Mouse (Mus musculus) regulatory T cell (primary cell): ENCODE results near the gene Ppp1r9a.

Experiments used
- in situ Hi-C: fragments of 300-600 bp; cut with MboI, MseI; formaldehyde crosslinking; loops from one replicate; pipeline ENCODE4 v1.15.1; 2025; ENCODE audit warnings: high pct_unique_total_duplicates

Ppp1r9a gene

DNA sequence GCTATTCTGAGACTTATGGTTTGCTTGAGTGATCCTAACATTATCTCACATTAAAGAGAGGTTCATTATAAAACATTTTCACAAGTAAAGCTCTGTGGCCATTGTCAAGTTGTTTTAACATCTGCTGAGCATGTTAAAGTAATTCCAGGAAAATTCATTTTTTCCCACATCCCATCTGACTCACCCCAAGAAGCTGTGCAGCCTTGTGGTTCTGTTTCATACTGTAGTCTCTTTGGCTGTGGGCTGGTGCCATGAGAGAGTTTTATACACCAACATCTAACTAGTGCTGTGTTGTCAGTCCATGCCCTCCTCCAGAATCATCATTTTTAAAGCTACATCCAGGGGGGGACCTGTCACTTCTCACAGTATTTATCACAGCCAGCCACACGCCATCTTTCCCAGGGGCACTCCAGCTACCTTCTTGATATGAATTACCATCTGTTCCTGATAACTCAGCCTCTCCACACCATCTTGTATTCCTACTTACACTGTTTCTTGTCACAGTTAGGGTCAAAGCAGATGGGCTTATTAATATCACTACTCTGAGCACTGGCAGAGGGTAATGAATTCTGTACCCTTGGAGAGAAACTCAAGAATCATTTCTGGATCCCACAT lies 252.7 kb downstream of the Ppp1r9a start:
- in situ Hi-C loops = no loop called here

DNA sequence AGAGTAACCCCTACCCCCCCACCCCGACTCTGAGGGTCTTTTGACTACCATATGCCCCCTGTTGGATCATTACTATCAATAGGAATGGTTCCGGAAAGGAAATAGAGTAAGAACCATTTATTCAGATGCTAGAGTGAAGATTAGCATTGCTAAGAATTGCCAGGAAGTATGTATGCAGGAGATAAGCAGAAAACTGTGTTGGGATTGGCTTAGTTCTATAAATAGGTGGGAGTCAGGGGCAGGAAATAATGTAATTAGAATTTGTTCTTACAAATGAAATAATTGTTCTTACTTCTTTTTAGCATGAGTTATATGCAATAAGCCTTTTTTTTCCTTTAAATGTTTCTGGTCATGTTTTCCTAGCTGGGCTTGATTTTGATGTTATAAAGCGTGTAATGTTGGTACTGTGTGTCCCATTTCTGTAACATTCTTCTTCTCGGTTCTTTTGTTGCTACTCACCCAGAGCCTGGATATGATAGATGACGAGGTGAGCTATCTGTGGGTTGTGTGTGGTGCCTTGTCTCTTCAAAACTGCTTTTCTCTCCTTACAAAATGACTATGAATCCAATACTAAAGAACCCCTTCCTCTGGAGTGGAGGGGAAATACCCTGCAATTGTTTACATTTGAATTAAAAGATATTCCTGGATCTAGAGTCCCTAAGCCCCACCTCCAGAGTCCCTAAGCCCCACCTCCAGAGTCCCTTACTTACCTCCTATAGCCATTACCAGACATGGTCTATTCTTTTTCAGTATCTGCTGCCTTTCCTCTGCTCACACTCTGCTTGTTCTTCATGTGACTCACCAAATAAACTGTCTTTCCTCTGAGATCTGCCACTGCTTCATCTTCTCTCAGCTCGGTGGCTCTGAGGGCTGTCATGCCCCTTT lies 254.1 kb downstream of the Ppp1r9a start:
- in situ Hi-C loops = no loop called here

DNA sequence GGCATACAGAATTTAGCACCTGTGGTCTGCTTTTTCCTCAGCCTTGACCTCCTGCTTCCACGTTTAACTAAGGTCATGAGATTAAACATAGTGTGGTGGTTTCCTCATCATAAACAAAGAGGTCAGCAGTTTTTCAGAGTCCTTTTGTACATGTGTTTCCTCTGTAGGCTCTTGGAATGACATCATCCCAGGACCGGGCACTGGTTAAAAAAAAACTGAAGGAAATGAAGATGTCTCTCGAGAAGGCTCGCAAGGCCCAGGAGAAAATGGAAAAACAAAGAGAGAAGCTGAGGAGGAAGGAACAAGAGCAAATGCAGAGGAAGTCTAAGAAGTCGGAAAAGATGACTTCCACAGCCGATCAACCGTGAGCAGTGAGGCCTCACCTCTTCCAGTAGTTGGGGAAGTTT lies 256.7 kb downstream of the Ppp1r9a start:
- in situ Hi-C loops = no loop called here

DNA sequence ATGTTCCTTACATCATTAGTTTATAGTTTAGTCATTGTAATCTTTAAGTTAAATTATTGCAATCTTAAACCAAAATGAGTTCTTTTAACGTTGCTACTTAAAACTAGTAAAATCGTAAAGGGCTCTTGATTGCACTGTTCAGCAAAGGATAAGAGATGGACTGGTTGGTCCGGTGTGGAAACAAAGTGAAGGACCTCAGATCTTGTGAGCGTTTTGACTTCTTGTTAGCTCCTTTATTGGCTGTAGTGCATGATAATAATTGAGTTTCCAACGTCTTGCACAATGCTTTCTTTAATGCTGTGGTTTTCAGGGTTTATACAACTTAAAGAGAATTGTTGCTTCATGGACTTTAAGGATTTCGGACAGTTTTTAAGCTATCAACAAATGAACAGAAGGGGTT lies 259.3 kb downstream of the Ppp1r9a start:
- in situ Hi-C loops = no loop called here

DNA sequence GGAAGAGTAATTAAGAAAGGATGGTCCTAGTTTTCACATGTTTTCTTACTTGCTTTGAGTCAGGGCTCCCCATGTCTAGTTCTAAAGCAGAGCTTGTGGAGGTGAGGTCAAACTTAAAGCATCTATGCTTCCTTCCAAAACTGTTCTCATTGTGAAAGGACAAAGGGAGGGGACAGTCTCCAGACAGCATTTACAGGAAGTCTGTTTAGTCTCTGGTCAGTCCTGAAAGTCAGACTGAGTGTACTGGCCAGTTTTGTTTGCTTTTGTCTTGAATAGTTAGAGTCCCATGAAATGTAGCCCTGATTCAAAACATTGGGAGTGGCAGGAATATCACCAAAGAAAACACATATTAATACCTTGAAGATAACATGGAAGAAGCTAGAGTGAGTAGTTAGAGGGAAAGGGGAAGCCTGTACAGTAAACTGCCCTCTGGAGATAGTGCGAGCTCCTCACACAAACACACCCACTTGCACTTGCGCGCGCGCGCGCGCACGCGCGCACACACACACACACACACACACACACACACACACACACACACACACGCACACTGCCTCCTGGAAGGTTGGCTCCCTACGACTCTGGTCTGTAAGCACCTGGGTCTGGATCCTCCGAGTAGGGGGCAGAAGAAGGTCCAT lies 260.9 kb downstream of the Ppp1r9a start:
- in situ Hi-C loops = no loop called here

DNA sequence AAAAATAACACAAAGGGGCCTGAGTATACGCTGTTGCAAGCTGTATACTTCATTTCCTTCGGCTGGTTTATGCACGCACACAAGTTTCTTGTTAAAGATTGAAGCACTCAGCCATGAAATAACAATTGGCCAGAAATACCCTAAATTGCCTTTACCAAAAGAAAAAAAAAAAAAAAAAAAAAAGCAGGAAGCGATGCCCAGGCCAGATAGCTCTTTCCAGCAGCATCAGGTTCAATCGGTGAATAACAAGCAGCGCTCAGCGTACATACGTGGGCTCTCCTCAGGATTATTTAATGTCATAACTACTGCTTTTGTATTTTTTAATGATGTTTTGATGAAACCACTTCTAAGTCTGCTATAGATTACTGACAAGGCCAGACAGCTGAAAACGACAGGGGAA lies 262.1 kb downstream of the Ppp1r9a start:
- in situ Hi-C loops = no loop called here

DNA sequence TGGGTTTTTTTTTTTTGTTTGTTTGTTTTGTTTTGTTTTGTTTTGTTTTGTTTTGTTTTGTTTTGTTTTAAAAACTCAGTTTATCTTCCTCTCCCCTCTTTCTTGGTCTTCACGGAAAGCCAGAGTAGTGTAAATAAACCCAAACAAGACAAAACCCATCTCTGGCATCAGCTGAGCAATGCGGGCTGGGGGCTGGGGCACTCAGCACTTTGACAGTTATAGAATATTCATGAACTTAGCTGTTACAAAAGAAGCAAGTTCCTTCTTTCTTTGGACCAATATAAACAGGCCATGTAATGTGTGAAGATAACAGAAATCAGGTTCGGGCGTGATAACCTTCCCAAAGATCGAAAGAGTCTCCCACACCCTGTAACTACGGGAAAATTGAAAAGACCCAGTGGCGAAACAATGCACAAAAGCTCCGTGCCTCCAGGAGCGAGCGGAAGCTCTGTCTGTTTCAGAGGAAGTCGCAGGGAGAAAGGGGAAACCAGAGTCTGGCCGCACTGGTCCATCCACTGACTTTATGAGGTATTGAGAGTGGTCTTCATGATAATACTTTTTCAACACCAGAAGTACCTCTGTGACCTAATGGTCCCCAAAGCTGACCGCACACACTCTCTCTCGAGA lies 264.4 kb downstream of the Ppp1r9a start:
- in situ Hi-C loops = no loop called here

DNA sequence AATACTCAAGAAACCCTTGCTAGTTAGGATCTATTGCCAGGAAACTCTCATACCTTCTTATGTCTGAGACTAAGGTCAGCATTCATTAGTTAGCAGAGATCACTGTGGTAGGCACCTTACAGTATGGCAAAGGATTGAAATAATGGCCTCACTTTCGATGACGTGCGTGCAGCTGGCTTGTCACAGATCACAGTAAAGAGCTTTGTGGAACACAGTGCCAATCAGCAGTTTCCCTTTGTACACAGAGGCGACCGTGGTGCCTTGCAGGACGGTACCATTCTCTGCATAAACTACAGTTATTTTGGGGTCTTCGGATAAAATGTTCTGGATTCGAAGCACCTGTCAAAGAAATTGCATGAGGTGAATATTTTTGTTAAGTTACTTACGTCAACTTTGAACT lies 265.4 kb downstream of the Ppp1r9a start:
- in situ Hi-C loops = no loop called here

DNA sequence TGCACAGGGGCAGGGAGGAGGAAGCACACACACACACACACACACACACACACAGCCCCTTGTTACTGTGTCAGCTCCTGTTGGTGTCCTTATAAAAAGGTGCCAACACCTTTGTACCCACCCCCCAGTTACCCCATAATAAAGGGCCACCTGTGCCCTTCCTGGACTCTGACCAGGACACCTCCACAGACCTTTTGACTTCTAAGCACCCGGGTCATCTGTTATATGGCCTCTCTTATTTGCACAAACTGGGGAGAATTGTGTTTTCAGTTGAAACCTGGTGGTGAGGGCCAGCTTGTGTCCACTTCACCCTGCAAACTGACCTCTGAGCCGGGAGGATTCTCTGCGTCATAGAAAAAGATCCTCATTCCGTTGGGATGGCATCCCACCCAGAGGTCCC lies 268.7 kb downstream of the Ppp1r9a start:
- in situ Hi-C loops = no loop called here

DNA sequence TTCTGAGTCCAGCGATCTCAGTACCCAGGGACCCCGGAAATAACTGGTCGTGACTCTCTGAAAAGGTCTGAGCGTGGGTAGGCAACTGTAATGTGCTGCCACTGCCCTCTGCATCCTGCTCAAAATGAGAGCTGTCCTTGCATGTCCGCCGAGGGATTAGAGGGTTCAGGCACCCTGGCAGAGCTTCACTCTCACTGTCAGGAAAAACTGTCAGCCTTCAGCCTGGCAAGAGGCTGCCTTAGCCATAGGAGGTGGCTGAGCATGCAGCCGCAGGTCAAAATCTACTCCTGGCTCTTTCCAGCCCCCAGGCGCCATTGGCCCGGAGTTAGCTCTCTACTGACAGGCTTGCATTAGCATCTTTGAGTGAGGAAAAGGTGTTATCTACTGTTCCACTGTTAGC lies 269.9 kb downstream of the Ppp1r9a start:
- in situ Hi-C loops = no loop called here

DNA sequence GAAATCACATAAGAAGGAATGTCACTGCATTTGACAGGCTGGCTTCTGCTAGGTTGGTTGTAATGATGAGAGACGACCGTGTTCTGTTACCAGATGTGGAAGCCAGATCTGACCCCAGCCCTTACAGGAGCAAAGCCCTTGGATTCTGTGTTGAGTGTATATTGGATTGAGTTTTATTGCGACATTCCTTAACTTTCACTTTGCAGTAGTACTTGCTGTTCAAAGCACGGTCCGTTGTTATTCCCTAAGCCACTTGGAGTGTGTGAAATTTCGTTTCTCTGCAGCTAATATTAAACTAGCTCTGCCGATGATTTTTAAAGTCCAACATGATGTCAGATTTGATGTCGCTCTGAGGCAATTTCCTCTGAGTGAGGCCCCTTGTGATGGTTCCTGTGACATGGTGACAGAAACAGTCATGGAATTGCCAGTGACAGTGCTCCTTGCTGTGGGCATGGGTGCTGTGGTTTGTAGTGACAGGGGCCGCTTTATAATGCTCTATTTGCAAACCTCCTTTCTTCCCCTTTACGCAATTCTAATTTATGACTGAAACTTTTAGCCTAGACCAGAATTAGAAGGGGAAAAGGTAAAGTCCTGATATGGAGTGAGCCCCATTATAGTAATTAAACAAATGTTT lies 271.6 kb downstream of the Ppp1r9a start:
- in situ Hi-C loops = no loop called here

DNA sequence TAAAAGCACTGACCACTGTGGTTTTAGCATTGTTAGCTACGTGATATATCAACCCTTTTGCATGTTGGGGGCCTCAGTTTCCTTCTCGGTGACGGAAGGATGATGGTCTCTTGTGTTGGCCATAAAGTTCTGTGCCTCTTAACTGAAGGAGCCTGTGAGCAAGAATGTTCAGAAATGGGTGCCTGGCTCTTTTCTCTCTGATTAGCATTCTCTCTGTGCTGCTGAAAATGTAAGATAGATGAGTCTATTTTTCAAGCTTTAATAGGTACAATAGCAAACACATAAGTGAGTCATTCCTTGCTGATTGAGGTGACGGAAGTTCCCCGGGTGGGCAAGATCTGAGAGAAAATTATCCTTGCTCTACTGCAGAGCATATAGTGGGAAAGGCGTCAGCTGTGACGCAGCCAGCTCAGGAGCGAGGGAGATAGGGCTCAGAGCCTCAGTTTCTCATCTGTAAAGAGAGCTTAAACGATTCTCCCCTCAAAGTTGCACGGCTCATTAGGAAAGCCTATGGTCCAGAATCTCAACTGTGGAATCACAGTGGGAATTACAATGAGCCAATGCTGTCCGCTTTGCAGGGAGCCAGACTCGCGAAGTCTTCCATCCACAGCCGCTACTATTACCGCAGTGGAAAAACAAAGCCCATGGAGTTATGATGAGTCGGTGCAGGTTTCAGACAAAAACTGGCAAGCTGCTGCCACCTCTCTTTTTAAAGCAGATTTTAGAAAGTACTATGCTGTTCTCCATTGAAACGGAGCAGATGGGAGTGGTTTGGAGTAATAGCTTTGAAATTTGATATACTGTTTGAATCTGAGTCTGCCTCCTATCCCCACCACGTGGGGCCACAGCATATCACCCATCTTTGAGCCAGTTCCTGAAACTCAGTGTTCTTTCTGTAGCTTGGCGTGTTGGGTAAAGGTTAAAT lies 275.5 kb downstream of the Ppp1r9a start:
- in situ Hi-C loops = no loop called here

DNA sequence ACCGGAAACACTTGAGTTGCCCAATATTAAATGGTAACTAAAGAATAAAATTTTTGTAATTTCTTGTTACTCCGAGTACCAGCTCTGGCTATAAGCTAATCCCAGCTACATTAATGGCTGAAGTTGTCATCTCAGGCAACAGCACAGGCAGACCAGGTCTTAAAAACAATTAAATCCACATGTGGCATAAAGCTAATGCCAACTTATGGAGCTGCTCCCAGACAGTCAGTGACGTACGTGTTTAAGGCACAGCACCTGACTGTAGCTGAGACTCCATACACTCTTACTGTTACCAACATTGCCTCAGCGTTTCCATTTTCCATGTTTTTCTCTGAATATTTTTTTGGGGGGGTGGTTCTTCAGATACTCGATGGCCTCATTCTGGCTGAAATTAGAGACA lies 276.5 kb downstream of the Ppp1r9a start:
- in situ Hi-C loops = no loop called here

DNA sequence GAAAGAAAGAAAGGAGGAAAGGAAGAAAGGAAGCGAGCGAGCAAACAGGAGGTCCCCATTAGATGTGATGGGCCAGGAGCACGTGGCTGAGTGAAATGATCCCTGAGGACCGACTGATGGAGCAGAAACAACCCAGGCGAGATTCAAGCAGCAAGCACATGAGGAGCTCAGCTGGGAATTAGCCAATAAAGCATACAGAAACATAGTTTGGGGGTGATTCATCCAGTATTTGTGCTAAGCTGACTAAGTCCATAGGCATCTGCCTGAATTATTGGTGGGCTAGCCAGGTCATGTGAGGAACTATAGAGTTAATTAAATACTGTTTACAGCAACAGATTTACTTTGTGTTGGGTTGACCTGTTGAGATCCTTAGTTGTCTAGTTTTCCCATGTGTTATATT lies 277.9 kb downstream of the Ppp1r9a start:
- in situ Hi-C loops = no loop called here

DNA sequence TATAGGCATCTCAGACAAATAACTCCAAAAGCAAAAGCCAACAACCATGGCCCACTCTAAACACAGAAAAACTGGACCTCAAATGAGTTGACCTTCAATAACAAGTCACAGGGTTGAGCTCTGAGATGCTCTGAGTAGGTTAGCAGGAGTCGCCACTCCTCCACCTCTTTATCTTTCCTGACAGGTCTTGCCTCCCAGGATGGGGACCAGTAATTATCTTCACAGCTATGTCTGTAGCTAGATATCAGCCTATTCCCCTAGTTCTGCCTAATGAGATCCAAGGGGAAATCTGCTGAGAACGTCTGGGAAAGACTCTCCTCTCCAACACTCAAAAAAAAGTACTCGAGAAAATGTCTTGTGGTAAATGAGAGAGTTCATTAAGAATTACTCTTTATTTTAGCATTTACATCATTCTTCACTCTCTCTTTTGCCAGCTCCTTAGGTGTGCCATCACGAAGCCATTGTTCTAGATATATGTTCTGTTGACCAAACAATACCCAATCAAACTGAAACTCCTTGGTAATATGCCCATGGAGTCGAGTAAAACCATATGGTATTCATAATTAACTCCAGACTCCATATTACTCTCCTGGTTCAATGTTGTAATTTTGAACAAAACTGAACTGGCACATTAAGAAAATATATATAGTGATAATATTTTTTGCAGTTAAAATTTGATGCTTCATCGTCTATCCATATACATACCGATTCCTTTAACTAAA lies 283.7 kb downstream of the Ppp1r9a start:
- in situ Hi-C loops = no loop called here

DNA sequence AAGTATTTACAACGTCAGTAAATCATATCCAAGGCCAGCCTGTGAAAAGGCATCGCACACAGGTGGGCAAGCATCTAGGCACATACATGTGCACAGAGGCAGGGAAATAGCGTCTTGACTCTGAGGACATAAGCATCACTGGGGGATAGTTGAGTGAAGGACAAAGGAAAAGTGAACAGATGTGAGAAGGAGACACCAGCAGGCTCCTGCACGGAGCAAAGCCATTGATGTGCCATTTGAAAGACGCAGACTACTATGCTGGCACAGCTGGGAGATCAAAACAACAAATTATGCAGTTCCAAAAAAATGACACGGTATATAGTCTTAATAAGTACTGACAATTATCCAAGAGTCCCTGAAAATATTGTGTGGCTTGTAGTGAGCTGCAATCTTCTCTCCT lies 284.9 kb downstream of the Ppp1r9a start:
- in situ Hi-C loops = no loop called here

DNA sequence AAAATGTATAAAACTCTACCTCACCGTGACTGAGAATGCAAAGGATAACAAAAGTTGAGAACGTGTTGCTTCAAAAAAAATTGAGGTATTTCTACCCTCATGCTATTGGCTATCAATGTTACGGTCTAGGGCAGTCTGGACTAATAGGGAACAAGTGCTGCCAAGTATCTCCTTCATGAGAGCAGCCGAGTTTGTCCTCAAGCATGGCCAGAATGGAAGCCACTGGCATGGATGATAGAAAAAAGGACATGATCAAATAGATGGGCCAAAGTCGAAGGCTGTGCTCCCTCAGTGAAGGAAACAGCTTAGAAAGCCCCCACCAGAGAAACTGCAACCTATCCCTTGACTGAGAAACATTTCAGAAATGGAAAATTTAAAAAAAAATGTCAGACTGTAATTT lies 285.3 kb downstream of the Ppp1r9a start:
- in situ Hi-C loops = no loop called here

DNA sequence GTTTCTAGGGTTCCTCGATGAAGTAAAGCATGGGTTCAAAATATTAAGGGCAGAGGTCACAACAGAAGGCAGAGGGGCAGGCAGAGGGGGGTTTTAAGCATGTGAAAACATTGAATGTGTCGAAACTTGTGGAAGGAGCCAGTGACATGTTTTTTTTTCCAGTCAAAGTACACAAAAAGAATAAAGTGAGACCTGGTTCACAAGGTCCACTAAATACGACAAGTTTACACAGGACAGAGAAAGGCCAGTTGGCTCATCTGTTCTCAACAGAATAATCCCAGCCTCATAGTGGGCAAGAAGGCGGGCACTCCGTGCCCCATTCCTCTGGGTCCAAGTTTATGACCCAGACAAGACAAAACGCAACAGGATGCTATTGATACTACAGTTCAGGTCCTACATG lies 286.2 kb downstream of the Ppp1r9a start:
- in situ Hi-C loops = no loop called here

DNA sequence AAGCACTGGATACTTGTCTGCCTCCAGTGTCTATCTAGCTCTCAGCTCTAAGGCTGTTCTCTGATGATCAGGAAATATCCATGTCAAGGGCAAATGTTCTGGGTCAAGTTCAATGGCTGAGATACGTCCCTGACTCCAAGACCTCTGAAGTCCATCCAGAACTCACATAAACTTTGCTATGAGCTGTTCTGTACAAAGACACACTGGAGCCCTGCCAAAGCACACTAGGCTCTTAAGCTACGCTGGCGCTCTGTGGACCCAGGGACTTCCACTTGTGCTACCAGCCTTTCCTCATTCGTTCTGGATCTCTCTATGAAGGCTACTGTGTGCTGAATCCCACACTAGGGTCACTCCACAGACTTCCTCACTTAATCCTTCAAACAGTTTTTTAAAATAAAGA lies 286.8 kb downstream of the Ppp1r9a start:
- in situ Hi-C loops = no loop called here

DNA sequence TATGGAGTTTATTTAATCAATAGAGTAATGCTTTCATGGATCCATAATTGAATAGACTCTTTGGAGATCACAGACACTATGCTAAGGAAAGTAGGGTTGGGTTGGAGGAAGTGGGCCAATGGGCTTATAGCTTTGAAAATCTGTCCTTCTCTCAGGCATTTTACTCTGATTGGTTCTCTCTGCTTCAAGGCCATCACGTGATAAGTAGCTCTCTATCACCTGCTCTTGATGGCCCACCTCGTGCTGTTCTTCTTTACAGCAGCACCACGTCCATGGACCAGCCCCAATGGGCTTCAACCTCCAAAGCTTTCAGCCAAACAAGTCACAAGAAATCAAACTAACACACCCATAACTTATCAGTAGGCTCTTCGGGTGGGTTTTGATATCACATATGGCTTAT lies 288.0 kb downstream of the Ppp1r9a start:
- in situ Hi-C loops = no loop called here
